ENCODE assay signal across 8 mouse cellular contexts in the genomic region with DNA sequence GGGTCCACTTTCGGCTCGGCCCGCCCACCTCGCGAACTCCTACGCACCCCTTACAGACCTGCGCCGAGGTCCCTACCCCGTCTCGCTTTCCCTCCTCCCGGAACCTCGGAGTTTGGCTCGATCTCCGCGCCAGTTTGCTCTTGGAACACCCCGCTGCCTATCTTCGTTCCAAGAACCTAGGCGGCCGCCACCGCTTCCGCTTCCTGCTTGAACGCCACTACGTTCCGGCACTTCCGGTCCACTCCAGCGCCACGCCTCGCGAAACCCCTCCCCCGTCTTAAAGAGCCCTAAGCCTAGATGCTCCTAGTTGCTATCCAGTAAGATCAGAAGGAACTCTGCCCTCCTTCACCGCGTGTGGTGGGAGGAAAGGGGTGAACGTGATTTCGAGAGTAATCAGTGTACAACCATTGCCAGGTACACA. TPM values are rescaled to one million over a fixed set of nuclear protein-coding genes. Genes with fewer than 3 reads are reported as not detected.
A peak's percentile ranks its signal among the peaks of the same experiment; 100 is the strongest.
DNase-seq lines count a peak whose midpoint lies in the region; ATAC-seq lines count a peak whose summit lies in the region.

A gene (minus strand): TSS at position 198 of the 421 bp plus-strand sequence.

- DNase-seq in MEL-GATA-1-ER (ENCODE audit: extremely low read depth, low read depth): peak; percentile 86
- DNase-seq in cerebellum, adult 9-10 months: peak; percentile 91
- DNase-seq in frontal cortex, adult 2 months (ENCODE audit: extremely low spot score in 1 of 2, low spot score in 1 of 2): peak; percentile 89 to 96
- DNase-seq in hindbrain, embryonic 11.5 days (ENCODE audit: low spot score): peak; percentile 94
- DNase-seq in layer of hippocampus, postnatal 10 days (ENCODE audit: low spot score in 2 of 2): peak; percentile 88 to 89
- DNase-seq in lung, postnatal 10 days: peak; percentile 97
- DNase-seq in ovary, postnatal 36 days (ENCODE audit: low spot score): peak; percentile 88
- DNase-seq in thymus, postnatal 25 days: peak; percentile 89

- no peak within 1 kb of the TSS for H3K27ac ChIP-seq in hindbrain, embryonic 11.5 days (ENCODE audit: low read depth, low read length)

- H3K9me3 ChIP-seq in hindbrain, embryonic 11.5 days (ENCODE audit: control insufficient read depth, low read length): no peaks in the 10 kb centered on the region

- peak within 1 kb of the TSS; percentile 77 for H3K4me3 ChIP-seq in hindbrain, embryonic 11.5 days (ENCODE audit: low read depth, low read length)

- H3K4me1 ChIP-seq in hindbrain, embryonic 11.5 days (replicated peaks; ENCODE audit: control insufficient read depth, insufficient read depth, low read length): peaks cover 12% of the 10 kb centered on the region; the same call in 1 of the 2 replicates

- H3K36me3 ChIP-seq in hindbrain, embryonic 11.5 days (ENCODE audit: control insufficient read depth, insufficient read depth, low read length): 0 out of 2 replicates have a peak, but pooled peaks cover 2% of the 10 kb centered on the region

- peak; percentile 46; the same call in 1 of the 2 replicates for ATAC-seq in hindbrain, embryonic 11.5 days (ENCODE audit: low FRiP score)

- H3K4me2 ChIP-seq in hindbrain, embryonic 11.5 days (replicated peaks; ENCODE audit: low read depth, low read length): peak within 1 kb of the TSS; percentile 73

- H3K27me3 ChIP-seq in hindbrain, embryonic 11.5 days (ENCODE audit: control insufficient read depth, insufficient read depth, low read length): peaks cover 5% of the 10 kb centered on the region; the same call in 1 of the 2 replicates

- 2% methylated on average over 33 of the region's 34 CpGs for WGBS in hindbrain, embryonic 11.5 days

- H3K9ac ChIP-seq in hindbrain, embryonic 11.5 days (ENCODE audit: low read depth, low read length): peak within 1 kb of the TSS; percentile 70

RNA-seq across cellular contexts. Expression of the gene that starts here (rescaled TPM):
- polyA plus RNA-seq in frontal cortex, adult 2 months (2012; rRNA removed): 41.6 and 44.3 TPM in 2 replicates
- 32.9 and 34.9 TPM in 2 replicates for polyA plus RNA-seq in hindbrain, embryonic 11.5 days (2014; fragmentation: Nextera tagmentation; extraction: Ambion mirVana)
- 10 to 100 TPM; 19.7 to 22.2 TPM for total RNA-seq in layer of hippocampus, postnatal 10 days (2021)
